Mouse (Mus musculus) left cerebral cortex, adult 9 months (tissue): ENCODE results near the gene Bcl2.
"Not testable (repeated sequence)": the region's sequence is repeated elsewhere in the genome, so short reads cannot be mapped to it uniquely, and the experiment has no call there.

ENCODE experiments used
- DNase-seq, 2 experiments: peaks; one replicate each; pipeline ENCODE4 v3.0.0; 2022; ENCODE audit warnings: low spot score in 2 of 2

The Bcl2 gene

DNA sequence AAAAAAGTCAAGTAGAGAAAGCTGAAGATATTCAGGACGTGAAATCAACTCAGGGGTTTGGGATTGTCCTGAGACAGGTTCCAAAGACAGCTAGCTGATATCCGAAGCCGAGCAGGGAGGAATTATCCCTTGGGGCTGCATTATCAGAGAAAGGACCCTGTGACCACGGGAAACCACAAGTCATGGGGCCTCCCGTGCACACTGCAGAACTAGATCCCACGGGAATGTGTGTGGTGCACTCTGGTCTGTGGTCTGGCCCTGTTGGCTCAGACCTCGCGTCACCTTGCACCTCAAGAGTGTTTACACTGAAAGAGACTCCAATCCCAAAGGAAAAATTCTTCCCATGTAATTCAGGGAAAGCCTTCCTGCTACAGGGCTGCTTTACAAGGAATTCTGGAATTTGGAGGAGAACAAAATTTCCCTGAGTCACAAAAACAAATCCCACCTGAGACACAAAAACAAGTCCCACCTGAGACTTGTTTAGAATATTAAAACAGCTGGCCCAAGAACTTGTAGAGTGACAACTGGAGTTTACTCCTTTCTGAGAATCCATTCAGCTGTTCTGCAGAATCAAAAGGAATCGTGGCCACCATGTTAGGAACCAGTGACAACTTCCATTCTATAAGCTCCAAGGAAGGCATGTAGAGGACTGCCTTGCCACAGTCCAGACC is 158.4 kb downstream of the Bcl2 start:
- DNase-seq = no peak

DNA sequence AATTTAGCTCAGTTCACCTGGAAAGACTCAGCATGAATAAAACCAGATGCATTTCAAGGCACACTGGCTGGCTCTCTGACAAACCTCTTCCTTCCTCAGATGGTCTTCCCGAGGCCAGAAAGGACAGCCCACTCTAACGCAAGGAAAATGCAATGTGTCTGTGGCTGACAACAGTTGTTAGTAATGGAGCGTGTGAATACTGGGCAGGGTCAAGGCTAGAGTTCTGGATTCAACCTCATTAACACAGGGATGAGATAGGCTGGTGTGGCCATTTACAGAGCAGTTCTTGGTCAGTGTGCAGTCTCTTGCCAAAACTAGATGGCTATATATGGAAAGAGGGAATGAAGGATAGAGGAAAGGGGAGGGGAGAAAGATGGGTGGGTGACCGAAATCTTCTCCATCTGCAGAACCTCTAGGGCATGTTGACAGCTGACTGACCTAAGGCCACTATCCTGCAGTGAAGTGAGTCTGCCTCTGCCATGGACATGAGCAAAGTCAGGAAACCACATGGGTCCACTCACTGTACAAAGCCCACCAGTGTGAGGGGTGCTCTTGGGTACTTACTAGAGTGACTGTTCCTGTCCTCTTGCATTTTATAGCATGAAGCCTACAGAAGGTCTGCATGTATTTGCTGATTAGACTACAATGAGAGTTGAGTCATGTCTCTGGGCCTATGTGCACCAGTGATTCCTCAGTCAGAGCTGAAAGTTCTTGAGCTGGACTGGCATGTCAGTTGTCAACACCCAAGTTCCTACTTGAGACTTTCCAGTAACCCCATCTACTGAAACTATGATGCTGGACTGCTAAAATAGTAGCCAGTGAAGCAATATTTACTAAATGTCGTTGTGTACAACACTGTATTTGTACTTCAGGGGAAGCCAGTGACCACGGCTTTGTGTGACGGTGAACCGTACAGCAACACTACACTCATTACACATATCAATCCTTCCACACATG is 159.9 kb downstream of the Bcl2 start:
- DNase-seq = no peak

DNA sequence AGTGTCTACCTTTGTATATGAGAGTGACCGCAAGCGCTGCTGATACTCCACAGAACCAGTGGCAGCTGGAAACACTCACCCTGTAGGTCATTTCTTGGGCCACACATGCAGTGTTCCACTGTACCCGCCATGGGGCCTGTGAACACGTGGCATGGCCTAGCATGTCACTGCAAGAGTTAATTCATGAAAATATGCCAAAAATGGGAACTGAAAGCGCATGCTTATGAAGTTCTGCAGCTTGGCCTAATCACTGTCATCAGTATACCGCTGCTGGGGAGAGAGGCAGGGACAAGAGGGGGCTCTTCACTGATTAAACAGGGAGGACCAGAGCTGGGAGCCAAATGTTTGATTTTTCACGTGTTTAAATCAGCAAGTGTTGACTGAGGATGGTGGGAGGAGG is 161.2 kb downstream of the Bcl2 start:
- no peak for DNase-seq

DNA sequence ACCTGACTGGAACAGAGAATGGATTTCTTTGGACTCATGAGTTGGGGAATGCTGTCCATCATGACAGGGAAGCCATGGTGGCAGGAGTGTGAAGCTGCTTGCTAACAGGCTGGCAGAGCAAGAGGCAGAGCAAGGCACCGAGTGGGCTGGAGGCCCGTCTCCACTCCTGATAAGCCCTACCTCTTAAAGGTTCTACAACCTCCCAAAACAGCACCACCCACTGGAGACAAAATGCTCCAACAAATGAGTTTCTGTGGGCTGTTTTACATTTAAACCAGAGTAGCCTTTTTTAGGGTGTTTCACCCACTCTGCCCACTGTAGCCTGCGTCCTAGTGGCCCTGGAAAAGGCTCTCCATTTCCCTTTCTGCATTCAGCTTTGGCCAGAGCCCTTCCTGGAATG is 163.5 kb downstream of the Bcl2 start:
- DNase-seq = no peak

DNA sequence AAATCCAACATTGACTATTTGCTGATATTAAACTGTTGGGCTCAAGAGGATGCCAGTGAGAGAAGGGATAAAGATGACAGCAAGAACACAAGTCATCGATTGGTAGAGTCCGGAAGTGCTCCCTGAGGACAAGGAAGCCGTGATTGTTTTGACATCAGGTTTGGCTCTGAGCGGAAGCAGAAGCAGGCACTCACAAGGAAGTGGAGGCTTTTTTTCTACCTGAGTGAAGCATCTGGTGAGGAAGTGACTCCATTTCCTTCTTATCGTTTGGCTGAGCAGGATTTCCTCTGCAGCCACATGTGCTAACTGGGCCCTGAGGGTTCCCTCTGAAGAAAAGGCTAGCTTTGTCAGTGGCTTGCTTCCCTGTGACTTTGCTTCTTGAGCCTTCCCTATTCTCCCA is 165.0 kb downstream of the Bcl2 start:
- no peak for DNase-seq

GRCm38 (mm10) chr1:106544817-106545612 is 169.1 kb downstream of the Bcl2 start:
- peak in 1 of 2 experiments; percentile 53 for DNase-seq

DNA sequence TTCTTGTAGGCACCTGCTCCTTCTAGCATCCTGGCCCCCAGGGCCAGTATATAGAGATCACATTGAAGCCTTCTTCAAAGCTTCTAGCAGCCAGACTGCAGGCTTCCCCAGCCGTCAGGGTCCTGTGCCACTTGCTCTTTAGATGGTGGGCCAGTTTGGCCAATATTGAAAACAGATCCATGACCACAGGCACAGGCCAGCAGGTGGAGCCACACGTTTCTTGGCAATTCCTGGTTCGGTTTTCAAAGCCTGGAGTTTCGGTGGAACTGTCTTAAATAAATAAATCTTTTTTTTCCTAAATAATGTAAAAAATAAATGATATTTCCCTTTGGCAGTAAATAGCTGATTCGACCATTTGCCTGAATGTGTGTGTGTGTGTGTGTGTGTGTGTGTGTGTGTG is 171.3 kb downstream of the Bcl2 start:
- peak in 1 of 2 experiments; percentile 32 for DNase-seq

DNA sequence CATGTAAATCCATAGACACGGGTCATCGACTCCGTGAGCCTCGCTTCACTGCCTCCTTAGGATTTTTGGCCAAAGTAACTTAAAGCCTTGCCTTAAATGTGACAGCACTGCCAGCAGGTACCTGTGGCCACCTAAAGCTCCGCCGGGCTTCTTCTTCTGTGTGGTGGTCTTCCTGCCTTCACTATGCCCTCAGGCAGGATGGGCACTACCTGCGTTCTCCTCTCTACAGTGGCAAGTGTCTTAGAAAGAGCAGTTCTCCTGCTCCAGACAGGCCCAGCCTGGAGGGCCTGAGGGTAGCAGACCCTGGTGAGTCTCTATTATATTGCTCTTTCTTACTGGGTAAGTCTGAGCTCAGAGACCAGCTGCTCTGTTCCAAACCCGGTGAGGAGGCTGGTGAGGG is 172.2 kb downstream of the Bcl2 start:
- DNase-seq = no peak

- no peak for DNase-seq
These were observed 173.9 kb downstream of the Bcl2 start for GRCm38 (mm10) chr1:106540130-106540529.

DNA sequence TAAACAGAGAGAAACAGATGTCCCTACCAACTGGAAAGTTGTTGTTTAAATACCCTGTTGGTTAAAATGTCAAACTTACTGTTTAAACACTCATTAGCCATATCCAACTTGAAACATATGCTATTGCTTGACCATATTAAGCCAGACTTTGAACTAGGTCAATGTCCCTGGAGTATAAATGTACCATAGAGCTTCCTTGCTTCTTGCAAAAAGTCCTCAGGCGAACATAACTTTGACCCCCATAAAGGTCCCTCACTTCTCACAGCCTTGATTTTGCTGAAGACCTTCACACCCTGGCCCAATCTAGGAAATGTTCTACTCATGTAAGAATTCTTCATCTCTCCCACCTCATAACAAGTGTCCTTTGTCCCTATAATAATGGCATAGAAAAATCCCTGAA is 175.0 kb downstream of the Bcl2 start:
- DNase-seq = no peak

- not testable (repeated sequence) for DNase-seq
These were observed 179.2 kb downstream of the Bcl2 start for GRCm38 (mm10) chr1:106534835-106535234.

GRCm38 (mm10) chr1:106529570-106529969 is 184.5 kb downstream of the Bcl2 start:
- DNase-seq = no peak

GRCm38 (mm10) chr1:106527537-106527936 is 186.5 kb downstream of the Bcl2 start:
- no peak for DNase-seq

DNA sequence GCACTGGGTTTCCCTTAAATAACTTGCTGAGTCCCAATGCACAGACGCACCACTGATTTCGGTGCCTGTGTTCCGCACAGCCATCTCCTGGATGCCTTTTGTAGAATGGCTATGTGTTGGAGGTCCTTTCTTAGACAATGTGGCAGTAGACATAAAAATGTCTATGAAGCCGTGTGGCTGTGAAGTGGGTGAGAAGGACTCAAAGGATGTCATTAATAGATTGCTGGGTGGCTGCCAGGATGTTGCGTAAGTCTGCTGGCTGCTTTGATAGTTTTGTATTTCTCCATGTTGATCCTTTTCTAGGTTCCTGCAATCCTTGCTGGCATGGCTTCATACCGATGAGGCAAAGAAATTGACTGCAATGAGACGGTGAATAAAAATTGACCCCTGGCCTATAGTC is 187.3 kb downstream of the Bcl2 start:
- DNase-seq = peak; percentile 19 to 55

- DNase-seq = no peak
These were observed 188.0 kb downstream of the Bcl2 start for GRCm38 (mm10) chr1:106526112-106526511.

GRCm38 (mm10) chr1:106523741-106524140 is 190.3 kb downstream of the Bcl2 start:
- no peak for DNase-seq

DNA sequence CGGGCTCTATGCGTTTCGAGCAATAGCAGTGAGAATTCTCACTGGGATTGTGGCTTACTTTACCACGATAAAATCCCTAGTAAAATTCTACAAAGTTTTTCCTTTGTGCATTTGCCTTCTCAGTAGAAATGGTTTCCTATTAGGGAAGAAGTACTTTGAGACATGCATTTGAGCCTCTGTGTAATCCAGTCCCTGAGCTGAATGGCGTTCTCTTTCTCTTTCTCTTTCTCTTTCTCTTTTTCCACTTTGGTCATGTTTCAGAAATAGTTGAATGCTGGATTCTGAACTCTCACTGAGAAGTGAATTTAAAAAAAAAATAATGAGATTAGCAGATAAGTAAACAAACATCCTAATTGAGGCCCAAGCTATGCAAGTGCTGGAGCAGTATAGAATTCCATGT is 191.1 kb downstream of the Bcl2 start:
- DNase-seq = no peak

GRCm38 (mm10) chr1:106517591-106518177 is 196.4 kb downstream of the Bcl2 start:
- DNase-seq = no peak

DNA sequence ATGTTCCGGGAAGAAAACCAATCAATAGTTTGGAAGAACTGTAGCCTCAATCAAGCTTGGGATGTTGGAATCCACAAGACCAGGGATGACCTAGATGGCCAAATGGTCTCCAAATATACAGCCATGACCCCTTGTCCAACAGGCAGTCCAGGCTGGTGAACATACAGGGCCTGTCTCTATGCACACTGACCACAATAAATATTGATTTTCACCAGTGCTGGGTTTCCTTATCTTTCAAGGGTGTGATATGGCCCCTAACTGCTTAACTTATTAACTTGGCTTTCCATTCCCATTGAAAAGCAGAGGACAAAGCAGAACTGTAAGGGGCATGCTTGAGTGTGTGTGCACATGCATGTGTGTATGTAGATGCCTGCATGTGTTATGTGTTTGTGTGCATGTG is 197.0 kb downstream of the Bcl2 start:
- no peak for DNase-seq

- no peak for DNase-seq
These were observed 198.5 kb downstream of the Bcl2 start for GRCm38 (mm10) chr1:106515611-106516010.

DNA sequence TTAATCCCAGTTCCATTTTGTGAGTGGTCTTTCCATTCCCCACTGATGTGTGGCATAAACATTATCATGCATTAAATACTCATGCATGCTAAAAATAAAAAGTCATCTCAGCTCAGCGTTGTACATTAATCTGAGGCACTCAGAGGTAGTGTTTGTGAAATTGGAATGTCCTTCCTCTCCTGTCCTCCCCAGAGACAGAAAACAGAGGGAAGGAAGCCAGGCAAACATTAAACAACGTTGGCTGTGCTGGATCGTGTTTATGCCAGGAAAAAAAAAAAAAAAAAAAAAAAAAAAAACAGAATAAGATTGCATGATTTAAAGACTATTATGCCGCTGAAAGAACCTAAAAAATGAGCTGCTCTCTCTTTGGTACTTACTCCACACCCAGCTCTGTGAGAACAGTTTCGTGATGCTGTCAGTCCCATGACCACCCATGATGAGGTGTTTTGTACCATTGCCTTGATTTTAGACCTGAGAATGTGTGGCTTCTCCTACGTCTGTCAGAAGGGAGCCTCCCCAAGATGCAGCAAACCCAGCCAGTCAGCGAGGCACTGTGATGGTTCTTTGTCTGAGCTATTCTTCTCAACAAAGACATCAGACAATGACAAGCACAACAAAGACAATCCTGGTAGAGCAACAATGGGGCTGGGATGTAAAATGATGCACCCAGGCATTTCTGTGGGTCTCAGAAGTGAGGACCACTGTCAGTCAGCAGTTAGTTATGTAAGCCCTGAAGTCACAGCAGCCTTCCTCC is 200.0 kb downstream of the Bcl2 start:
- no peak for DNase-seq
